Mouse (Mus musculus): ENCODE results near the gene Ccdc188.

Gene Ccdc188

GRCm38 (mm10) chr16:18203430-18204091, 14.1 kb upstream of the Ccdc188 start:
- no peak for DNase-seq

- peak; percentile 79 to 89 for DNase-seq
These were observed 6.8 kb upstream of the Ccdc188 start for GRCm38 (mm10) chr16:18210701-18211416.

- peak; percentile 96 to 98 for DNase-seq
These were observed 6.1 kb upstream of the Ccdc188 start for GRCm38 (mm10) chr16:18211417-18212171.

- DNase-seq = peak in 1 of 2 experiments; percentile 52
These were observed 4.0 kb upstream of the Ccdc188 start for GRCm38 (mm10) chr16:18213689-18214088.

GRCm38 (mm10) chr16:18214858-18215257, 2.8 kb upstream of the Ccdc188 start:
- DNase-seq = no peak

- DNase-seq = no peak
These were observed 909 bp downstream of the Ccdc188 start for GRCm38 (mm10) chr16:18218580-18218996.

GRCm38 (mm10) chr16:18220001-18220400, 2.3 kb downstream of the Ccdc188 start:
- peak in 1 of 2 experiments; percentile 49 for DNase-seq

GRCm38 (mm10) chr16:18220856-18221542, 3.3 kb downstream of the Ccdc188 start:
- no peak for DNase-seq

- DNase-seq = peak in 1 of 2 experiments; percentile 38
These were observed 3.8 kb downstream of the Ccdc188 start for GRCm38 (mm10) chr16:18221543-18221898.

GRCm38 (mm10) chr16:18222188-18222587, 4.5 kb downstream of the Ccdc188 start:
- DNase-seq = no peak

GRCm38 (mm10) chr16:18227187-18227586, 9.5 kb downstream of the Ccdc188 start:
- no peak for DNase-seq

- DNase-seq = no peak
These were observed 10.3 kb downstream of the Ccdc188 start for GRCm38 (mm10) chr16:18227897-18228422.

- DNase-seq = peak; percentile 80 to 84
These were observed 11.2 kb downstream of the Ccdc188 start for GRCm38 (mm10) chr16:18228856-18229255.

GRCm38 (mm10) chr16:18229622-18230021, 11.9 kb downstream of the Ccdc188 start:
- DNase-seq = peak; percentile 85 to 89

- DNase-seq = peak; percentile 25 to 36
These were observed 12.9 kb downstream of the Ccdc188 start for GRCm38 (mm10) chr16:18230617-18231016.

- DNase-seq = peak in 1 of 2 experiments; percentile 6
These were observed 13.4 kb downstream of the Ccdc188 start for GRCm38 (mm10) chr16:18231047-18231446.

GRCm38 (mm10) chr16:18231451-18231850, 13.8 kb downstream of the Ccdc188 start:
- DNase-seq = peak; percentile 11 to 18

GRCm38 (mm10) chr16:18233451-18233850, 15.8 kb downstream of the Ccdc188 start:
- no peak for DNase-seq

GRCm38 (mm10) chr16:18233919-18234670, 16.4 kb downstream of the Ccdc188 start:
- DNase-seq = no peak

GRCm38 (mm10) chr16:18234671-18235388, 17.2 kb downstream of the Ccdc188 start, which contains the start of gene Zdhhc8:
Gene Zdhhc8 (minus strand): TSS chr16:18235136.
- DNase-seq = peak in 1 of 2 experiments; percentile 91

Measured in cerebellum, postnatal 25 days (tissue).